Mouse (Mus musculus) liver, embryonic 13.5 days (tissue): ENCODE measurements at regions not wholly inside any gene's neighbourhood (a gene's known extent, or its start where the extent isn't known, plus 50 kb on each side); places are given as distances from the start of the nearest gene placed in this dataset.

Experiments
- ATAC-seq: fragments of 200-750 bp; cut with Nextera tagmentation; 2 replicates; pipeline ENCODE4 v1.8.0; 2017; ENCODE audit warnings: low read depth, mild to moderate bottlenecking, moderate number of reproducible peaks, moderate library complexity
- DNase-seq: peaks from one replicate; pipeline ENCODE4 v3.0.0; 2022
- H3K27ac ChIP-seq: fragments of 300-500 bp; sonication (generic); 2 replicates; pipeline ENCODE4 v1.5.1; 2015; ENCODE audit warnings: moderate library complexity, mild to moderate bottlenecking, inconsistent platforms
- H3K27me3 ChIP-seq: fragments of 300-500 bp; sonication (generic); 2 replicates; pipeline ENCODE4 v1.6.1; 2015; ENCODE audit warnings: mild to moderate bottlenecking, inconsistent platforms
- H3K36me3 ChIP-seq: fragments of 300-500 bp; sonication (generic); 2 replicates; pipeline ENCODE4 v1.6.1; 2015; ENCODE audit warnings: mild to moderate bottlenecking, inconsistent platforms
- H3K4me1 ChIP-seq: fragments of 300-500 bp; sonication (generic); replicated peaks from 2 replicates; pipeline ENCODE4 v1.6.1; 2015; ENCODE audit warnings: inconsistent platforms
- H3K4me2 ChIP-seq: fragments of 300-500 bp; sonication (generic); 2 replicates; pipeline ENCODE4 v1.6.1; 2015; ENCODE audit warnings: inconsistent platforms, mild to moderate bottlenecking, moderate library complexity
- H3K4me3 ChIP-seq: fragments of 300-500 bp; sonication (generic); replicated peaks from 2 replicates; pipeline ENCODE4 v1.5.1; 2015; ENCODE audit warnings: mild to moderate bottlenecking, inconsistent platforms
- H3K9ac ChIP-seq: fragments of 300-500 bp; sonication (generic); 2 replicates; pipeline ENCODE4 v1.6.1; 2015; ENCODE audit warnings: mild to moderate bottlenecking, inconsistent platforms
- H3K9me3 ChIP-seq: fragments of 300-500 bp; sonication (generic); replicated peaks from 2 replicates; pipeline ENCODE4 v1.6.1; 2016; ENCODE audit warnings: inconsistent platforms
- WGBS: fragments of 180-500 bp; shearing (Covaris S2); methylation state at CpG from one replicate; pipeline ENCODE4 v1.1.7; 2015; ENCODE audit not compliant: insufficient replicate concordance; 5-methylcytosine and 5-hydroxymethylcytosine counted together

GRCm38 (mm10) chr19:15465063-15465760 lies 481.9 kb downstream of the Psat1 start:
- no peaks in the 10 kb centered on the region for H3K27me3 ChIP-seq
- WGBS = 48% methylated on average over 9 of the region's 9 CpGs
- no peaks in the 10 kb centered on the region for H3K4me1 ChIP-seq
- DNase-seq (no peak), ATAC-seq (no peak)
- H3K9ac ChIP-seq = no peak overlapping the region
- no peak overlapping the region for H3K4me3 ChIP-seq
- no peak overlapping the region for H3K4me2 ChIP-seq
- H3K9me3 ChIP-seq = no peaks in the 10 kb centered on the region
- H3K36me3 ChIP-seq = no peaks in the 10 kb centered on the region
- H3K27ac ChIP-seq = no peak overlapping the region

- Histone ChIP-seq H3K9ac (no peak overlapping the region), H3K4me3 (no peak overlapping the region), H3K27ac (no peak overlapping the region), H3K36me3 (no peaks in the 10 kb centered on the region), H3K9me3 (no peaks in the 10 kb centered on the region), H3K27me3 (no peaks in the 10 kb centered on the region), H3K4me2 (no peak overlapping the region), H3K4me1 (no peaks in the 10 kb centered on the region)
- WGBS = 52% methylated on average over 4 of the region's 4 CpGs
- ATAC-seq (no peak), DNase-seq (no peak)
Observed at GRCm38 (mm10) chr19:15457793-15458192, 489.3 kb downstream of the Psat1 start.

DNA sequence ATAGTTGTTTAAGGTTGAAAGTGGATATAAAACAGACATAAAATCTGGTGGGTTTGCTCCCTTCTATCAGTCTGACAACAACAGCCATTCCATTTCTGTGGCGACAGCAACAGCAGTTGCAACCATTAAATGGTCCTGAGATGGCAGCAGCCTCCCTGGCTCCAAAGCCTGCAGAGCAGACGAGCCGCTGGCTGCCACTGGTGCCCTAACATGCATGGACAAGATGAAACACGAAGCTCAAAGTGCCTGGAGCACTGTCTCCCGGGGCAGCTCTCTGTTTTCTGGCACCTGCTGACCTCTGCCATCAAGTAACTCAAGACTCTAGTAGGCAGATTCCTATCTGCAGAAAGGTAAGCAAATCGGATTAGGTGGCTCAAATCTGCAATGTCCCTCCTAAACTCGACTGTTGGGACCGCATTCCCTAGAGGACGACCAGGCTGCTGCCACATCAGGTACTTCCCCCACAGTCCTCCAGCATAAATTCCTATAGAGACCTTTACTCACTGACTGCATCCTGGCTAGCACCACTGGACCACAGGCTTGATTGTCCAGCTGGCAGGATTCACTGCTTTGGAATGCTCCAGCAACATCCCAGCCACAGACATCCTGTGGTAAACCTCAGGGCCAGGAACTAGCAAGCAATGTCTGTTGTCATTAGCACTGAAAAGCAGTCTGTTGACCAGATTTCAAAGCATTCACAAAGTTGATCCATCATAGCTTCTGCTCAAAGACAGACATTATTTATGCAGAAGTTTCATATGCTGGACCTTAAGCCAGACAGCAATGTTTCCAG lies 490.0 kb downstream of the Psat1 start:
- Histone ChIP-seq H3K4me3 (no peak overlapping the region), H3K4me2 (no peak overlapping the region), H3K9ac (no peak overlapping the region), H3K4me1 (no peaks in the 10 kb centered on the region), H3K9me3 (no peaks in the 10 kb centered on the region), H3K27me3 (no peaks in the 10 kb centered on the region), H3K36me3 (no peaks in the 10 kb centered on the region), H3K27ac (no peak overlapping the region)
- WGBS = 36% methylated on average over 9 of the region's 9 CpGs
- DNase-seq = no peak
- ATAC-seq = no peak

DNA sequence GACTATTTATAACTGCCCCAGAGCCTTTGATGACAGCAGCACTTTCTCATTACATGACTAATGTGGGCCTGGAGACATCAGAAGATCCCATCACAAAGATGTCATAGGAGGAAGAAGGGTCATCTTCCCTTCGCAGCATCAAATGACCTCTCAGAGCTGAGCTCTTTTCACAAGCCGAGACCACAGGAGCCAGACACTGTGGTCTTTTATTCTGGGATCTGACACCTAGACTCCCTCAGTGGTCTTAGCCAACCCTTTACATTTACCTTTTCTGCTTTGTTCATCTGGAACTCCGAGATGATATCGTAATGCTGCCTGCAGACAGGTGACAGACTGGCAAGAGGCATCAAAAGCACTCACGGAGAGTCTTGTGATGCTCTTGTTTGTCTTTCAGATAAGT lies 498.1 kb downstream of the Psat1 start:
- DNase-seq (no peak), ATAC-seq (no peak)
- H3K27me3 ChIP-seq = no peaks in the 10 kb centered on the region
- no peaks in the 10 kb centered on the region for H3K4me1 ChIP-seq
- H3K36me3 ChIP-seq = no peaks in the 10 kb centered on the region
- no peak overlapping the region for H3K27ac ChIP-seq
- no peaks in the 10 kb centered on the region for H3K9me3 ChIP-seq
- WGBS = 50% methylated on average over 5 of the region's 5 CpGs
- H3K9ac ChIP-seq = no peak overlapping the region
- H3K4me2 ChIP-seq = no peak overlapping the region
- no peak overlapping the region for H3K4me3 ChIP-seq

DNA sequence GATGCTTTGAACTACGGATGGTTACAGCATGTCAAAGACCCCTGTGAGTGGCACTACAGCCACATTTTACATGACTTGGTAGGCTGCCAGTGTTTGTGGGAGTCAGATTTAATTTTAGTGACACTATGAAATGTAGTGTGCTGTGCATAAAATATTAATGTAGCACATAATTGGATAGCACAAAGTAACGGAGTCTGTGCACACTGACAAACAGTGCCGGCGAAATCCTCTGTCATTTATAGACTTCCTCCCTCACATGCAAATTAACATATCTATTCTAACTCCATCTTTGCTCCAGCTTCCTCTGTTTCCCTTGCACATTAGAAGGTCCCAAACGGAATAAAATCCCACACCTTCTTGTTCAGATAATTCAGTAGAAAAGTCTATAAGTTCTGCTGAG lies 515.3 kb downstream of the Psat1 start:
- Histone ChIP-seq H3K9me3 (no peaks in the 10 kb centered on the region), H3K4me2 (no peak overlapping the region), H3K36me3 (no peaks in the 10 kb centered on the region), H3K27me3 (no peaks in the 10 kb centered on the region), H3K9ac (no peak overlapping the region), H3K4me3 (no peak overlapping the region), H3K27ac (no peak overlapping the region), H3K4me1 (no peaks in the 10 kb centered on the region)
- no peak for DNase-seq
- WGBS = 72% methylated on average over 5 of the region's 5 CpGs
- no peak for ATAC-seq

DNA sequence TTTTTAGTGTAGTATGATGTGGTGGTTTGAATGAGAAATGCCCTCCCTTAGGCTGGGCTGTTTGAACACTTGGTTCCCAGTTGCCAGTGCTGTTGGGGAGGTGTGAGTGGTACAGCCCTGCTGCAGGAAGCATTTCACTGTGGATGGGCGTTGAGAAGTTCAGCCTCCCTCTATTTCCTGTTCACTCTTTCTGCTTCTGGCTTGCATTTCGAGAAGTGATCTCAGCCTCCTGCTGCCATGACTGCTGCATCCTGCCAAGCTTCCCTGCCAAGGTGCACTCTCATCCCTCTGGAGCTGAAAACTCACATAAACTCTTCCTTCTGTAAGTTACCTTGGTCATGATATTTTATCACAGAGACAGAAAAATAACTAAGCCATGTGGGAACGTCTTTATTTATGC lies 525.8 kb downstream of the Psat1 start:
- DNase-seq (no peak), ATAC-seq (no peak)
- Histone ChIP-seq H3K4me3 (no peak overlapping the region), H3K27me3 (no peaks in the 10 kb centered on the region), H3K9ac (no peak overlapping the region), H3K9me3 (no peaks in the 10 kb centered on the region), H3K36me3 (no peaks in the 10 kb centered on the region), H3K4me1 (no peaks in the 10 kb centered on the region), H3K27ac (no peak overlapping the region), H3K4me2 (no peak overlapping the region)
- 18% methylated on average over 3 of the region's 3 CpGs for WGBS

DNA sequence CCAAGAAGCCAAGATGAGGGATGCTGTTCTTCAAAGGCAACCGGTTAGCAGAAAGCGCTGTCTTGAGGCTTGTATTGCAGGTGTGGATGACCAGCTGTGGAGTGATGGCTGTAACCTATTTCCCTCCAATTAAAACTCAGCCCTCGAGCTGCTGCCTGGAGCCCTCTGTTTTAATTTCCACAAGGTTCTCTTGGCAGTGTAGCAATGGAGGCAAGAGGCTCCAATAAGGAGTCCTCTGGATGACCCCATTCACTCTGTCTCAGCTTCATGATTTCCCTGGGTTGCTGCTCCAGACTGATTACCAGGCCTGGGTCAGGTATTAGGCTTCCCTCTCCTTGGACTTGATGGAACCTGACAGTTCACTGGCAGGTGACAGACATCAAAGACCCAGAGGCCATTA lies 548.5 kb downstream of the Psat1 start:
- H3K9me3 ChIP-seq = no peaks in the 10 kb centered on the region
- H3K4me1 ChIP-seq = no peaks in the 10 kb centered on the region
- H3K27me3 ChIP-seq = no peaks in the 10 kb centered on the region
- H3K4me3 ChIP-seq = no peak overlapping the region
- no peaks in the 10 kb centered on the region for H3K36me3 ChIP-seq
- DNase-seq (no peak), ATAC-seq (no peak)
- no peak overlapping the region for H3K4me2 ChIP-seq
- no peak overlapping the region for H3K9ac ChIP-seq
- WGBS = 71% methylated on average over 3 of the region's 3 CpGs
- H3K27ac ChIP-seq = no peak overlapping the region

DNA sequence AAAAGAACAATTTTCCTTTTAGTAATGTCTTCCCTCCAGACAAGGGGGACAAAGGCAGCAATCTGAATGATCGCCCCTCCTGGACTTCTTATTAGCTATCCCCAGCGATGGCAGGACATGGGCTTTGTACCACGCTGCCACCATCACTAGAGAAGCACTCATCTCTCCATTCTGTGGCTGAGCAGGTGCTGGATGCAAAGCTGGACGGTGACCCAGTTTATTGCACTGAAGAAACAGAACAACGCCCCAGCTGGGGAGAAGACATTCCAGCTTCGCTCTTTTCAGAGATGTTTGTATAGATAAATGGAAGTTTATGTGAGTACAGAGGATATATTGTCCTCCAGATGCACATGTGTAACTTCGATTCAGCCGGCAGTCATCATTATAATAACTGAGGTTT lies 575.5 kb downstream of the Psat1 start:
- 61% methylated on average over 8 of the region's 8 CpGs for WGBS
- Histone ChIP-seq H3K4me1 (no peaks in the 10 kb centered on the region), H3K4me2 (no peak overlapping the region), H3K27me3 (no peaks in the 10 kb centered on the region), H3K36me3 (no peaks in the 10 kb centered on the region), H3K4me3 (no peak overlapping the region), H3K27ac (no peak overlapping the region), H3K9me3 (no peaks in the 10 kb centered on the region), H3K9ac (no peak overlapping the region)
- DNase-seq = no peak
- ATAC-seq = no peak

DNA sequence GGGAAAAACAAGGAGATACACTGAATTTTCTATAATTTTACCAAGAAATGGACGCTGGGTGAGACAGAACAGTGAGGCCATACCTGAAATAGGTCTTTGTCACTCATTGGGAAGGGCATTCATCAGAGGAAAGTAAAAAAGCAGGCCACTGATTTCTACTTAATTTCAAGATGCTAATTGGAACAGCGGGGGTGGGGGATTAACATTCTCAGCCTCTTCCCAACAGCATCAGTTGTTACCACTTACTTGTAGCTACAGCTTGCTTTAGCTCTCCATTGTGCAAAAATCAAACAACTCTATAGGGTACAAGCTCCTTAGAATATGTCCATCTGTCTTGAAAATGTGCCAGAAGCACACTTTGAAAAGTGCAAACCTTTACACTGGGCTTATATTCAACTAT lies 580.2 kb downstream of the Psat1 start:
- Histone ChIP-seq H3K9me3 (no peaks in the 10 kb centered on the region), H3K36me3 (no peaks in the 10 kb centered on the region)
- no peak for ATAC-seq

DNA sequence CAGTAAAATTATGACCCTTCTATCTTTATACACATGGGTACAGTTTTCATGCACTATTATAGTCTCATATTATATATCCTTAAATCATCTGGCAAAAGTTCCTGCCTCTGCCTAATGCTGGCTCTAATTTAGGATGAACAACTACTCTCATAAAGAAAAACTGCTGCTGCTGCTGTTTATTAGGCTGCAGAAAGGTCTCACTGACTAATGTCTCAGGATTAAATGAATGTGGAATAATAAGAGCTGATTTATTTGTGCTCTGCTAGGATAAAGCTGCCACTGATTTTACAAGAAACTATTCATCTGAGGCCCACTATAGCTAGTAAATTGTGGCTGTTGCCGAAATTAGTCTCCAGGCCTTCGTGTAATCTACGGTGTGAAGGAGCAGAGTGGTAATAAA lies 590.0 kb downstream of the Psat1 start:
- H3K9ac ChIP-seq = no peak overlapping the region
- H3K4me1 ChIP-seq = no peaks in the 10 kb centered on the region
- H3K27me3 ChIP-seq = no peaks in the 10 kb centered on the region
- no peaks in the 10 kb centered on the region for H3K36me3 ChIP-seq
- no peak for ATAC-seq
- H3K4me2 ChIP-seq = no peak overlapping the region
- WGBS = 56% methylated on average over 3 of the region's 3 CpGs
- no peak overlapping the region for H3K4me3 ChIP-seq
- no peaks in the 10 kb centered on the region for H3K9me3 ChIP-seq
- no peak overlapping the region for H3K27ac ChIP-seq
- DNase-seq = no peak

More for the DNA sequence above, 580.2 kb downstream of the Psat1 start:
- DNase-seq = no peak
- H3K4me2 ChIP-seq = no peak overlapping the region
- no peak overlapping the region for H3K9ac ChIP-seq
- H3K4me1 ChIP-seq = no peaks in the 10 kb centered on the region
- H3K4me3 ChIP-seq = no peak overlapping the region
- no peak overlapping the region for H3K27ac ChIP-seq
- H3K27me3 ChIP-seq = no peaks in the 10 kb centered on the region
- WGBS = 40% methylated on average over 2 of the region's 2 CpGs

GRCm38 (mm10) chr19:15348356-15348755 lies 598.8 kb downstream of the Psat1 start:
- Histone ChIP-seq H3K4me3 (no peak overlapping the region), H3K9me3 (no peaks in the 10 kb centered on the region), H3K27ac (no peak overlapping the region), H3K4me1 (no peaks in the 10 kb centered on the region), H3K27me3 (no peaks in the 10 kb centered on the region), H3K36me3 (no peaks in the 10 kb centered on the region), H3K4me2 (no peak overlapping the region), H3K9ac (no peak overlapping the region)
- no peak for ATAC-seq
- no peak for DNase-seq
- WGBS = 79% methylated on average over 3 of the region's 3 CpGs

DNA sequence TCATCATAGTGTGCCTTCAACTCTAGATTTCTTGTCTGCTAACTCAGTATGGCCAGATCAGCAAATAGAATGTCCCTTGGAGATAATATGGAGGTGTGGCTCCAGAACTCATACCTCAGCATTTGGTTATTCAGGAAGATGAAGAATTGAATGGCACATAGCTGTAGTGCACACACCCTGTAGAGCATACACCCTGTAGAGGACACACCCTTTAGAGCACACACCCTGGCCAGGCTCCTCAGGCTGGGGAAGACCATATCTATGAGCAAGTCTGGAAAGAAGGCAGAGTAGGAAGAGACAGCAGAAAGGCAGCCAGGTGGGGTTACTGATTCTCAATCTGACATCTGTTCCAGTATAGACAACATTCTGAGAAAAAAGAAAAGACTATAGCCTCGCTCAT lies 604.9 kb downstream of the Psat1 start:
- WGBS = 46% methylated on average over 1 of the region's 1 CpGs
- H3K27ac ChIP-seq = no peak overlapping the region

More for the DNA sequence above, 604.9 kb downstream of the Psat1 start:
- no peaks in the 10 kb centered on the region for H3K9me3 ChIP-seq
- no peak overlapping the region for H3K4me2 ChIP-seq
- DNase-seq = no peak
- H3K27me3 ChIP-seq = no peaks in the 10 kb centered on the region
- ATAC-seq = no peak
- no peaks in the 10 kb centered on the region for H3K36me3 ChIP-seq
- no peaks in the 10 kb centered on the region for H3K4me1 ChIP-seq
- H3K4me3 ChIP-seq = no peak overlapping the region
- H3K9ac ChIP-seq = no peak overlapping the region
